12 mouse cellular contexts compared by ENCODE assay signal in genomic region chr2:135885607-135886006, GRCm38 (mm10).
A peak's percentile ranks its signal among the peaks of the same experiment; 100 is the strongest.
DNase-seq lines count a peak whose midpoint lies in the region; ATAC-seq and TF ChIP-seq lines count a peak whose summit lies in the region.
"Had no signal": no experiment of that assay in that cellular context is flagged by ENCODE, and none has a peak within 500 bp of the region (broad histone marks: within the 10 kb centered on the region; RNA-seq: fewer than 3 reads in every experiment).

No protein-coding gene starts in this region.

- DNase-seq in cerebellum, adult 11 months = peak; percentile 44
- DNase-seq in kidney, adult 18-20 months = no peak
- DNase-seq in lung, postnatal 0 days (ENCODE audit: low spot score) = no peak
- DNase-seq: kidney, adult 9 months; thymus, adult 18-20 months had no signal

- H3K36me3 ChIP-seq in kidney, embryonic 16.5 days (ENCODE audit: insufficient read depth, low read length) = no peaks in the 10 kb centered on the region
- no peaks in the 10 kb centered on the region for H3K36me3 ChIP-seq in neural tube, embryonic 15.5 days
- H3K36me3 ChIP-seq in lung, postnatal 0 days (ENCODE audit: insufficient read depth, low read length) = no peaks in the 10 kb centered on the region
- H3K36me3 ChIP-seq: midbrain, embryonic 10.5 days had no signal

- peaks cover 6% of the 10 kb centered on the region for H3K4me1 ChIP-seq in kidney, embryonic 16.5 days (ENCODE audit: insufficient read depth, low read length)
- H3K4me1 ChIP-seq in neural tube, embryonic 15.5 days = peaks cover 5% of the 10 kb centered on the region; the same call in 1 of the 2 replicates
- H3K4me1 ChIP-seq in lung, postnatal 0 days (ENCODE audit: insufficient read depth, low read depth, low read length) = no peaks in the 10 kb centered on the region

- no peak overlapping the region for H3K4me3 ChIP-seq in kidney, embryonic 16.5 days (ENCODE audit: low read length)
- no peak overlapping the region for H3K4me3 ChIP-seq in neural tube, embryonic 15.5 days (replicated peaks)
- H3K4me3 ChIP-seq in lung, postnatal 0 days (ENCODE audit: low read depth, low read length) = no peak overlapping the region
- H3K4me3 ChIP-seq: left cerebral cortex, adult 2 months; midbrain, embryonic 10.5 days had no signal

- WGBS in kidney, embryonic 16.5 days = 28% methylated on average over 6 of the region's 6 CpGs
- WGBS in neural tube, embryonic 15.5 days = 49% methylated on average over 6 of the region's 6 CpGs
- 44% methylated on average over 6 of the region's 6 CpGs for WGBS in lung, postnatal 0 days

- no peak for ATAC-seq in cerebellum, adult (ENCODE audit: insufficient number of reproducible peaks, low FRiP score, low TSS enrichment)
- ATAC-seq in kidney, embryonic 16.5 days (ENCODE audit: low FRiP score, low TSS enrichment) = peak; percentile 73; the same call in 1 of the 2 replicates
- ATAC-seq in activated CD4-positive, CD25-positive, alpha-beta regulatory T cell, adult 4 months = peak; percentile 22
- peak; percentile 41 for ATAC-seq in inflammation-experienced regulatory T-cells, adult 6 months
- no peak for ATAC-seq in neural tube, embryonic 15.5 days (ENCODE audit: low FRiP score)
- ATAC-seq in lung, postnatal 0 days = no peak

- H3K27ac ChIP-seq in kidney, embryonic 16.5 days (ENCODE audit: low read length) = no peak overlapping the region
- H3K27ac ChIP-seq in neural tube, embryonic 15.5 days (replicated peaks) = no peak overlapping the region
- no peak overlapping the region for H3K27ac ChIP-seq in lung, postnatal 0 days (ENCODE audit: low read length)
- H3K27ac ChIP-seq: left cerebral cortex, adult 2 months; midbrain, embryonic 10.5 days had no signal

- TF ChIP-seq CTCF in lung, postnatal 0 days (IDR thresholded peaks at IDR 0.05) = no peak

- TF ChIP-seq EP300 in lung, postnatal 0 days (IDR thresholded peaks at IDR 0.05) = no peak

- no peak overlapping the region for H3K9ac ChIP-seq in kidney, embryonic 16.5 days (replicated peaks; ENCODE audit: low read length)
- no peak overlapping the region for H3K9ac ChIP-seq in neural tube, embryonic 15.5 days (replicated peaks)
- no peak overlapping the region for H3K9ac ChIP-seq in lung, postnatal 0 days (replicated peaks; ENCODE audit: low read depth)

- H3K4me2 ChIP-seq in kidney, embryonic 16.5 days (replicated peaks; ENCODE audit: low read depth, low read length) = no peak overlapping the region
- no peak overlapping the region for H3K4me2 ChIP-seq in neural tube, embryonic 15.5 days
- no peak overlapping the region for H3K4me2 ChIP-seq in lung, postnatal 0 days (replicated peaks; ENCODE audit: low read depth, low read length)

- no peaks in the 10 kb centered on the region for H3K9me3 ChIP-seq in kidney, embryonic 16.5 days (ENCODE audit: low read length)
- H3K9me3 ChIP-seq in neural tube, embryonic 15.5 days (replicated peaks) = no peaks in the 10 kb centered on the region
- no peaks in the 10 kb centered on the region for H3K9me3 ChIP-seq in lung, postnatal 0 days (ENCODE audit: low read length)
- H3K9me3 ChIP-seq: midbrain, embryonic 10.5 days had no signal

- no peaks in the 10 kb centered on the region for H3K27me3 ChIP-seq in kidney, embryonic 16.5 days (ENCODE audit: insufficient read depth, low read length)
- no peaks in the 10 kb centered on the region for H3K27me3 ChIP-seq in neural tube, embryonic 15.5 days (replicated peaks)
- H3K27me3 ChIP-seq in lung, postnatal 0 days (replicated peaks; ENCODE audit: insufficient read depth, low read length) = no peaks in the 10 kb centered on the region

Comparison
In these comparisons a context has a peak if more than half of its experiments do, and no peak if none do; other contexts are left out.
1. ATAC-seq: peak in kidney, embryonic 16.5 days (single experiment), activated CD4-positive, CD25-positive, alpha-beta regulatory T cell, adult 4 months (single experiment) and inflammation-experienced regulatory T-cells, adult 6 months (single experiment); none in cerebellum, adult (single experiment), neural tube, embryonic 15.5 days (single experiment) and lung, postnatal 0 days (single experiment).